Mouse (Mus musculus) kidney, adult 8-10 months (tissue): ENCODE results near the gene Vmn2r47.
"Not testable (repeated sequence)": the region's sequence is repeated elsewhere in the genome, so short reads cannot be mapped to it uniquely, and the experiment has no call there.

Experiments used
- DNase-seq, 2 experiments: peaks; one replicate each; pipeline ENCODE4 v3.0.0; 2022

Vmn2r47 gene

DNA sequence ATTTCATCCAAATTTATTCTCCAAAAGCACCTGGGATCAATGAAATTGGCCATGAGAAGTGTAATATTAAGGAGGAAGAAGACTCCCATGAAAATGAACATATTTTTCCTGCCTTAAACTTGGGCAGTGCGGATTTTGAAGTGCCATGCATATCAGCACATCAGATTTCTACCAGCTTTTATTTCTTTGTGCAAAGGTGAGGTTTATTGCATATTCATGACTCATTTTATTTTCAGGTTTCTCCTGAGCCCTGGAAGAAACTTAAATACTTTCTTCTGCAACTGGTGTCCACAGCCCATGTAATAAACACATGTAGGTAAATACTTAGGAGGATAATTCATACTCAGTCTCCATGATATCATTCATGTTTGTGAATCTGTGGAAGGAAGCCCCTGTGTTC lies at the start of gene Vmn2r47:
Gene Vmn2r47, minus strand, starts transcription at position 101 of the 400 bp plus-strand sequence.
- DNase-seq = not testable (repeated sequence)

DNA sequence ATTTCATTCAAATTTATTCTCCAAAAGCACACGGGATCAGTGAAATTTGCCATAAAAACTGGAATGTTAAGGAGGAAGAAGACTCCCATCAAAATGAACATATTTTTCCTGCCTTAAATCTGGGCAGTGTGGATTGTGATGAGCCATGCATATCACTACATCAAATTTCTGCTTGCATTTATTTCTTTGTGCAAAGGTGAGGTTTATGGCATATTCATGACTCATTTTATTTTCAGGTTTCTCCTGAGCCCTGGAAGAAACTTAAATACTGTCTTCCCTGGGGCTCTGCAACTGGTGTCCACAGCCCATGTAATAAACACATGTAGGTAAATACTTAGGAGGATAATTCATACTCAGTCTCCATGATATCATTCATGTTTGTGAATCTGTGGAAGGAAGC lies 70.7 kb downstream of the Vmn2r47 start, which contains the start of gene Vmn2r46:
Gene Vmn2r46, minus strand, starts transcription at position 101 of the 400 bp plus-strand sequence.
- not testable (repeated sequence) for DNase-seq
